Mouse (Mus musculus) liver, embryonic 13.5 days (tissue): ENCODE results near the gene Pkn1. TPM values are rescaled to one million over a fixed set of nuclear protein-coding genes. Genes with fewer than 3 reads are reported as not detected.

Experiments
- ATAC-seq: fragments of 200-750 bp; cut with Nextera tagmentation; 2 replicates; pipeline ENCODE4 v1.8.0; 2017; ENCODE audit warnings: low read depth, mild to moderate bottlenecking, moderate number of reproducible peaks, moderate library complexity
- DNase-seq: peaks from one replicate; pipeline ENCODE4 v3.0.0; 2022
- H3K27ac ChIP-seq: fragments of 300-500 bp; sonication (generic); 2 replicates; pipeline ENCODE4 v1.5.1; 2015; ENCODE audit warnings: moderate library complexity, mild to moderate bottlenecking, inconsistent platforms
- H3K27me3 ChIP-seq: fragments of 300-500 bp; sonication (generic); 2 replicates; pipeline ENCODE4 v1.6.1; 2015; ENCODE audit warnings: mild to moderate bottlenecking, inconsistent platforms
- H3K36me3 ChIP-seq: fragments of 300-500 bp; sonication (generic); 2 replicates; pipeline ENCODE4 v1.6.1; 2015; ENCODE audit warnings: mild to moderate bottlenecking, inconsistent platforms
- H3K4me1 ChIP-seq: fragments of 300-500 bp; sonication (generic); replicated peaks from 2 replicates; pipeline ENCODE4 v1.6.1; 2015; ENCODE audit warnings: inconsistent platforms
- H3K4me2 ChIP-seq: fragments of 300-500 bp; sonication (generic); 2 replicates; pipeline ENCODE4 v1.6.1; 2015; ENCODE audit warnings: inconsistent platforms, mild to moderate bottlenecking, moderate library complexity
- H3K4me3 ChIP-seq: fragments of 300-500 bp; sonication (generic); replicated peaks from 2 replicates; pipeline ENCODE4 v1.5.1; 2015; ENCODE audit warnings: mild to moderate bottlenecking, inconsistent platforms
- H3K9ac ChIP-seq: fragments of 300-500 bp; sonication (generic); 2 replicates; pipeline ENCODE4 v1.6.1; 2015; ENCODE audit warnings: mild to moderate bottlenecking, inconsistent platforms
- H3K9me3 ChIP-seq: fragments of 300-500 bp; sonication (generic); replicated peaks from 2 replicates; pipeline ENCODE4 v1.6.1; 2016; ENCODE audit warnings: inconsistent platforms
- WGBS: fragments of 180-500 bp; shearing (Covaris S2); methylation state at CpG from one replicate; pipeline ENCODE4 v1.1.7; 2015; ENCODE audit not compliant: insufficient replicate concordance; 5-methylcytosine and 5-hydroxymethylcytosine counted together
- polyA plus RNA-seq: library from polyadenylated mRNA; unstranded; fragments of >200 nt; fragmentation: Nextera tagmentation; extraction: Ambion mirVana; gene quantifications from 2 replicates; pipeline ENCODE4 v1.2.1, GENCODE M21; 2015

Pkn1 gene
- polyA plus RNA-seq, 1 experiment from 2014 or later: 11.8 TPM

- DNase-seq (no peak), ATAC-seq (no peak)
- H3K27ac ChIP-seq: no peak overlapping the region
- no peak overlapping the region for H3K9ac ChIP-seq
- peaks cover 8% of the 10 kb centered on the region for H3K27me3 ChIP-seq
- 75% methylated on average over 6 of the region's 6 CpGs for WGBS
- no peaks in the 10 kb centered on the region for H3K9me3 ChIP-seq
- H3K4me2 ChIP-seq: no peak overlapping the region
- H3K36me3 ChIP-seq: no peaks in the 10 kb centered on the region
- H3K4me1 ChIP-seq: peaks cover 22% of the 10 kb centered on the region
- no peak overlapping the region for H3K4me3 ChIP-seq
Observed at GRCm38 (mm10) chr8:83649699-83650098, 49.3 kb downstream of the Pkn1 start.

- no peak overlapping the region for H3K4me2 ChIP-seq
- 83% methylated on average over 4 of the region's 4 CpGs for WGBS
- H3K9me3 ChIP-seq: no peaks in the 10 kb centered on the region
- ATAC-seq (no peak), DNase-seq (no peak)
- H3K4me1 ChIP-seq: peaks cover 8% of the 10 kb centered on the region
- H3K36me3 ChIP-seq: no peaks in the 10 kb centered on the region
- no peak overlapping the region for H3K4me3 ChIP-seq
- no peak overlapping the region for H3K9ac ChIP-seq
- H3K27me3 ChIP-seq: peaks cover 21% of the 10 kb centered on the region
- H3K27ac ChIP-seq: no peak overlapping the region
Observed at GRCm38 (mm10) chr8:83648031-83648430, 50.9 kb downstream of the Pkn1 start.

GRCm38 (mm10) chr8:83647511-83647910, 51.5 kb downstream of the Pkn1 start:
- H3K9ac ChIP-seq: no peak overlapping the region
- no peaks in the 10 kb centered on the region for H3K9me3 ChIP-seq
- H3K4me1 ChIP-seq: peaks cover 7% of the 10 kb centered on the region
- ATAC-seq: no peak
- no peak for DNase-seq
- no peak overlapping the region for H3K4me2 ChIP-seq
- peaks cover 27% of the 10 kb centered on the region for H3K27me3 ChIP-seq
- no peak overlapping the region for H3K27ac ChIP-seq
- WGBS: 90% methylated on average over 11 of the region's 11 CpGs
- no peaks in the 10 kb centered on the region for H3K36me3 ChIP-seq
- no peak overlapping the region for H3K4me3 ChIP-seq

GRCm38 (mm10) chr8:83639649-83640048, 59.3 kb downstream of the Pkn1 start:
- H3K4me3 ChIP-seq: no peak overlapping the region
- ATAC-seq: no peak
- 52% methylated on average over 5 of the region's 5 CpGs for WGBS
- H3K4me1 ChIP-seq: no peaks in the 10 kb centered on the region
- no peak for DNase-seq
- H3K36me3 ChIP-seq: no peaks in the 10 kb centered on the region
- no peak overlapping the region for H3K4me2 ChIP-seq
- H3K9ac ChIP-seq: no peak overlapping the region
- H3K27me3 ChIP-seq: peaks cover 28% of the 10 kb centered on the region
- H3K27ac ChIP-seq: no peak overlapping the region
- H3K9me3 ChIP-seq: peaks cover 6% of the 10 kb centered on the region; the same call in 1 of the 2 replicates

- H3K36me3 ChIP-seq: no peaks in the 10 kb centered on the region
- H3K27me3 ChIP-seq: peaks cover 20% of the 10 kb centered on the region
- no peak for ATAC-seq
- no peaks in the 10 kb centered on the region for H3K4me1 ChIP-seq
- H3K4me2 ChIP-seq: no peak overlapping the region
- peaks cover 6% of the 10 kb centered on the region; the same call in 1 of the 2 replicates for H3K9me3 ChIP-seq
- H3K4me3 ChIP-seq: no peak overlapping the region
- DNase-seq: no peak
- H3K27ac ChIP-seq: no peak overlapping the region
- 56% methylated on average over 4 of the region's 4 CpGs for WGBS
- H3K9ac ChIP-seq: no peak overlapping the region
Observed at GRCm38 (mm10) chr8:83638856-83639255, 60.1 kb downstream of the Pkn1 start.

GRCm38 (mm10) chr8:83632083-83632707, 66.8 kb downstream of the Pkn1 start:
- no peak overlapping the region for H3K9ac ChIP-seq
- peak overlapping the region; percentile 68 for H3K27ac ChIP-seq
- H3K9me3 ChIP-seq: peaks cover 6% of the 10 kb centered on the region; the same call in 1 of the 2 replicates
- DNase-seq (no peak), ATAC-seq (peak; percentile 93)
- no peak overlapping the region for H3K4me2 ChIP-seq
- 0 out of 2 replicates have a peak, but pooled peaks cover 3% of the 10 kb centered on the region for H3K27me3 ChIP-seq
- H3K4me3 ChIP-seq: no peak overlapping the region
- WGBS: 59% methylated on average over 7 of the region's 7 CpGs
- peaks cover 21% of the 10 kb centered on the region for H3K4me1 ChIP-seq
- H3K36me3 ChIP-seq: no peaks in the 10 kb centered on the region

GRCm38 (mm10) chr8:83625676-83626299, 73.2 kb downstream of the Pkn1 start:
- DNase-seq: no peak
- peak; percentile 84 for ATAC-seq
- no peaks in the 10 kb centered on the region for H3K9me3 ChIP-seq
- peaks cover 60% of the 10 kb centered on the region for H3K4me1 ChIP-seq
- WGBS: 42% methylated on average over 6 of the region's 6 CpGs
- no peaks in the 10 kb centered on the region for H3K27me3 ChIP-seq
- no peak overlapping the region for H3K9ac ChIP-seq
- peak overlapping the region; percentile 77 for H3K27ac ChIP-seq
- H3K4me3 ChIP-seq: no peak overlapping the region
- H3K4me2 ChIP-seq: peak overlapping the region; percentile 29
- H3K36me3 ChIP-seq: no peaks in the 10 kb centered on the region

- Histone ChIP-seq H3K27ac (peak overlapping the region; percentile 77; the same call in 1 of the 2 replicates), H3K36me3 (no peaks in the 10 kb centered on the region), H3K27me3 (no peaks in the 10 kb centered on the region), H3K9ac (no peak overlapping the region), H3K4me2 (no peak overlapping the region), H3K4me1 (peaks cover 60% of the 10 kb centered on the region), H3K4me3 (no peak overlapping the region), H3K9me3 (no peaks in the 10 kb centered on the region)
- no peak for DNase-seq
- no peak for ATAC-seq
- WGBS: 34% methylated on average over 3 of the region's 3 CpGs
Observed at GRCm38 (mm10) chr8:83624739-83625138, 74.2 kb downstream of the Pkn1 start.

GRCm38 (mm10) chr8:83623549-83623948, 75.4 kb downstream of the Pkn1 start:
- Histone ChIP-seq H3K4me2 (peak overlapping the region; percentile 80), H3K4me3 (no peak overlapping the region), H3K27me3 (no peaks in the 10 kb centered on the region), H3K27ac (peak overlapping the region; percentile 87), H3K9ac (peak overlapping the region; percentile 61), H3K9me3 (no peaks in the 10 kb centered on the region), H3K36me3 (no peaks in the 10 kb centered on the region), H3K4me1 (peaks cover 60% of the 10 kb centered on the region)
- ATAC-seq (peak; percentile 55), DNase-seq (no peak)
- 38% methylated on average over 7 of the region's 7 CpGs for WGBS

- H3K36me3 ChIP-seq: no peaks in the 10 kb centered on the region
- peak overlapping the region; percentile 54 for H3K4me3 ChIP-seq
- no peaks in the 10 kb centered on the region for H3K27me3 ChIP-seq
- H3K4me1 ChIP-seq: peaks cover 58% of the 10 kb centered on the region
- H3K9me3 ChIP-seq: no peaks in the 10 kb centered on the region
- peak overlapping the region; percentile 72 for H3K9ac ChIP-seq
- H3K27ac ChIP-seq: peak overlapping the region; percentile 87
- peak overlapping the region; percentile 80 for H3K4me2 ChIP-seq
- 3% methylated on average over 23 of the region's 23 CpGs for WGBS
- DNase-seq (peak; percentile 77), ATAC-seq (peak; percentile 84)
Observed at GRCm38 (mm10) chr8:83622389-83622989, 76.5 kb downstream of the Pkn1 start.

- DNase-seq (no peak), ATAC-seq (peak; percentile 0; the same call in 1 of the 2 replicates)
- Histone ChIP-seq H3K4me3 (peak overlapping the region; percentile 54), H3K36me3 (no peaks in the 10 kb centered on the region), H3K4me2 (peak overlapping the region; percentile 80), H3K9me3 (no peaks in the 10 kb centered on the region), H3K27me3 (no peaks in the 10 kb centered on the region), H3K9ac (peak overlapping the region; percentile 72), H3K27ac (peak overlapping the region; percentile 87), H3K4me1 (peaks cover 55% of the 10 kb centered on the region)
- WGBS: 51% methylated on average over 15 of the region's 15 CpGs
Observed at GRCm38 (mm10) chr8:83621691-83622388, 77.1 kb downstream of the Pkn1 start.
